Mouse (Mus musculus): ENCODE measurements at regions not wholly inside any gene's neighbourhood (a gene's known extent, or its start where the extent isn't known, plus 50 kb on each side); places are given as distances from the start of the nearest gene placed in this dataset.

GRCm38 (mm10) chr3:149074658-149075487 is 84.5 kb upstream of the Adgrl2 start:
- no peak for TF ChIP-seq CTCF (IDR thresholded peaks at IDR 0.05; ENCODE audit: extremely low read depth, insufficient read depth, low read length)
- no peak for TF ChIP-seq POLR2A (IDR thresholded peaks at IDR 0.05; ENCODE audit: extremely low read depth, insufficient read depth, low read length)

All from cortical plate, adult 2 months (tissue).